In the genomic region with DNA sequence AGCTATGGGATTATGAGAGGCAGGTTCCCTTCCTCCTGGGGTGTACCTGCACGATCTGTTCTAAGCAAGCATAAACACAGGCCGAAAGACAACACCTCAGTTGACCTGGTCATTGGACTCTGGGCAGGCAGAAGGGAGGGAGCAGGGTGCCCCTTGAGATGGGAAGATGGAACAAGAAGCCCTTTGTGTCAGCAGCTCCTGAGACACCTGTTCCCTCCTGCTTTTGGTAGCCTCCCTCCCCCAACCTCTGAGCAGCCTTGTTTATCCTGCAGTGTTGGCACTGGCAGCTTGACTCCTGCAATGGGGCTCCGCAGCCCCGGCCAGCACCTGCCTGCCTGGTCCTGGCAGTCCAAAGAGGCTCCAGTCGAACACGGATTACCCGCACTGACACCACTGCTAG, we compare ENCODE assay signal across 15 mouse cellular contexts. TPM values are rescaled to one million over a fixed set of nuclear protein-coding genes. Genes with fewer than 3 reads are reported as not detected.
DNase-seq lines count a peak whose midpoint lies in the region; ATAC-seq and TF ChIP-seq lines count a peak whose summit lies in the region.
"Had no signal": no experiment of that assay in that cellular context is flagged by ENCODE, and none has a peak within 500 bp of the region (broad histone marks: within the 10 kb centered on the region; RNA-seq: fewer than 3 reads in every experiment).

No protein-coding gene starts in this region.

- H3K9ac ChIP-seq in midbrain, embryonic 13.5 days (replicated peaks) = 0 out of 2 replicates have a peak overlapping the region, but pooled peaks have one; percentile 8
- H3K9ac ChIP-seq in midbrain, embryonic 11.5 days (ENCODE audit: low read length) = no peak overlapping the region
- no peak overlapping the region for H3K9ac ChIP-seq in kidney, postnatal 0 days (ENCODE audit: low read depth, low read length)
- 0 out of 2 replicates have a peak overlapping the region, but pooled peaks have one; percentile 8 for H3K9ac ChIP-seq in stomach, postnatal 0 days (ENCODE audit: low read length)
- H3K9ac ChIP-seq in heart, embryonic 12.5 days = no peak overlapping the region
- H3K9ac ChIP-seq: embryonic facial prominence, embryonic 12.5 days had no signal

- 43% methylated on average over 7 of the region's 7 CpGs for WGBS in midbrain, embryonic 13.5 days
- 62% methylated on average over 7 of the region's 7 CpGs for WGBS in midbrain, embryonic 11.5 days
- WGBS in kidney, postnatal 0 days = 43% methylated on average over 7 of the region's 7 CpGs
- 39% methylated on average over 7 of the region's 7 CpGs for WGBS in stomach, postnatal 0 days
- WGBS in heart, embryonic 12.5 days = 67% methylated on average over 7 of the region's 7 CpGs

- no peaks in the 10 kb centered on the region for H3K27me3 ChIP-seq in midbrain, embryonic 13.5 days
- H3K27me3 ChIP-seq in midbrain, embryonic 11.5 days (ENCODE audit: control insufficient read depth, insufficient read depth, low read length) = no peaks in the 10 kb centered on the region
- no peaks in the 10 kb centered on the region for H3K27me3 ChIP-seq in kidney, postnatal 0 days (ENCODE audit: insufficient read depth, low read length)
- no peaks in the 10 kb centered on the region for H3K27me3 ChIP-seq in stomach, postnatal 0 days (ENCODE audit: control insufficient read depth, insufficient read depth, low read length)
- 0 out of 2 replicates have a peak, but pooled peaks cover 9% of the 10 kb centered on the region for H3K27me3 ChIP-seq in heart, embryonic 12.5 days (replicated peaks)
- H3K27me3 ChIP-seq: embryonic facial prominence, embryonic 12.5 days had no signal

- no peaks in the 10 kb centered on the region for H3K36me3 ChIP-seq in midbrain, embryonic 13.5 days
- H3K36me3 ChIP-seq in midbrain, embryonic 11.5 days (ENCODE audit: control insufficient read depth, insufficient read depth, low read length) = no peaks in the 10 kb centered on the region
- H3K36me3 ChIP-seq in kidney, postnatal 0 days (ENCODE audit: insufficient read depth, low read length) = no peaks in the 10 kb centered on the region
- no peaks in the 10 kb centered on the region for H3K36me3 ChIP-seq in stomach, postnatal 0 days (ENCODE audit: control insufficient read depth, insufficient read depth, low read length)
- H3K36me3 ChIP-seq in heart, embryonic 12.5 days = no peaks in the 10 kb centered on the region
- H3K36me3 ChIP-seq: embryonic facial prominence, embryonic 12.5 days had no signal

- no peak overlapping the region for H3K4me3 ChIP-seq in midbrain, embryonic 13.5 days (replicated peaks)
- no peak overlapping the region for H3K4me3 ChIP-seq in midbrain, embryonic 11.5 days (ENCODE audit: low read depth, low read length)
- H3K4me3 ChIP-seq in kidney, postnatal 0 days (replicated peaks; ENCODE audit: low read depth, low read length) = no peak overlapping the region
- no peak overlapping the region for H3K4me3 ChIP-seq in stomach, postnatal 0 days (ENCODE audit: low read depth, low read length)
- H3K4me3 ChIP-seq in heart, embryonic 12.5 days = no peak overlapping the region
- H3K4me3 ChIP-seq: embryonic facial prominence, embryonic 12.5 days had no signal

- no peak for TF ChIP-seq CTCF in kidney, postnatal 0 days (IDR thresholded peaks at IDR 0.05; ENCODE audit: low read depth)
- TF ChIP-seq CTCF in stomach, postnatal 0 days (IDR thresholded peaks at IDR 0.05; ENCODE audit: low read depth) = no peak

- H3K4me2 ChIP-seq in midbrain, embryonic 13.5 days (replicated peaks) = no peak overlapping the region
- no peak overlapping the region for H3K4me2 ChIP-seq in midbrain, embryonic 11.5 days
- H3K4me2 ChIP-seq in kidney, postnatal 0 days (ENCODE audit: low read length) = no peak overlapping the region
- peak overlapping the region; percentile 8; the same call in 1 of the 2 replicates for H3K4me2 ChIP-seq in stomach, postnatal 0 days (replicated peaks; ENCODE audit: low read depth)
- H3K4me2 ChIP-seq in heart, embryonic 12.5 days = no peak overlapping the region
- H3K4me2 ChIP-seq: embryonic facial prominence, embryonic 12.5 days had no signal

- DNase-seq in gastrocnemius, adult 18-20 months (ENCODE audit: low spot score) = peak; percentile 58
- DNase-seq in gastrocnemius, adult 8-10 months (ENCODE audit: low spot score in 2 of 2) = no peak
- DNase-seq in midbrain, embryonic 11.5 days (ENCODE audit: low spot score, missing footprints) = no peak
- peak; percentile 27 for DNase-seq in kidney, postnatal 0 days (ENCODE audit: low spot score)
- DNase-seq in stomach, postnatal 0 days (ENCODE audit: low spot score) = no peak
- no peak for DNase-seq in layer of hippocampus, postnatal 25 days (ENCODE audit: extremely low spot score in 1 of 2, low spot score in 1 of 2)
- DNase-seq: cerebellum, adult 9-11 months; lung, adult 18-20 months; right cerebral cortex, postnatal 25 days had no signal

- ATAC-seq in midbrain, embryonic 13.5 days = no peak
- ATAC-seq in midbrain, embryonic 11.5 days (ENCODE audit: low FRiP score) = no peak
- ATAC-seq in kidney, postnatal 0 days (replicated peaks; ENCODE audit: low FRiP score, low read depth) = peak; percentile 26; the same call in 1 of the 2 replicates
- ATAC-seq in stomach, postnatal 0 days (ENCODE audit: low FRiP score, low TSS enrichment) = no peak
- ATAC-seq in heart, embryonic 12.5 days (ENCODE audit: insufficient number of reproducible peaks, low FRiP score) = no peak
- ATAC-seq: forebrain, embryonic 14.5 days had no signal

- H3K4me1 ChIP-seq in midbrain, embryonic 13.5 days (replicated peaks) = peaks cover 71% of the 10 kb centered on the region
- peaks cover 58% of the 10 kb centered on the region for H3K4me1 ChIP-seq in midbrain, embryonic 11.5 days (ENCODE audit: control insufficient read depth, insufficient read depth, low read length)
- H3K4me1 ChIP-seq in kidney, postnatal 0 days (replicated peaks; ENCODE audit: insufficient read depth, low read length) = peaks cover 59% of the 10 kb centered on the region
- H3K4me1 ChIP-seq in stomach, postnatal 0 days (replicated peaks; ENCODE audit: control insufficient read depth, insufficient read depth) = peaks cover 17% of the 10 kb centered on the region
- peaks cover 35% of the 10 kb centered on the region for H3K4me1 ChIP-seq in heart, embryonic 12.5 days (replicated peaks)

- no peak for TF ChIP-seq EP300 in stomach, postnatal 0 days (optimal IDR thresholded peaks at IDR 0.05)

- no peaks in the 10 kb centered on the region for H3K9me3 ChIP-seq in midbrain, embryonic 13.5 days
- no peaks in the 10 kb centered on the region for H3K9me3 ChIP-seq in midbrain, embryonic 11.5 days (ENCODE audit: control insufficient read depth, low read length)
- no peaks in the 10 kb centered on the region for H3K9me3 ChIP-seq in kidney, postnatal 0 days (replicated peaks; ENCODE audit: low read length)
- no peaks in the 10 kb centered on the region for H3K9me3 ChIP-seq in stomach, postnatal 0 days (ENCODE audit: control insufficient read depth, low read length)
- no peaks in the 10 kb centered on the region for H3K9me3 ChIP-seq in heart, embryonic 12.5 days (replicated peaks)
- H3K9me3 ChIP-seq: embryonic facial prominence, embryonic 12.5 days had no signal

- no peak overlapping the region for H3K27ac ChIP-seq in midbrain, embryonic 13.5 days
- H3K27ac ChIP-seq in midbrain, embryonic 11.5 days (ENCODE audit: low read depth, low read length) = no peak overlapping the region
- peak overlapping the region; percentile 86 for H3K27ac ChIP-seq in kidney, postnatal 0 days
- peak overlapping the region; percentile 58 for H3K27ac ChIP-seq in stomach, postnatal 0 days (replicated peaks)
- H3K27ac ChIP-seq in heart, embryonic 12.5 days (ENCODE audit: poor library complexity, severe bottlenecking) = no peak overlapping the region
- H3K27ac ChIP-seq: embryonic facial prominence, embryonic 12.5 days had no signal

RNA-seq across cellular contexts. Expression of a gene that starts 9.1 kb away (rescaled TPM):
- total RNA-seq in gastrocnemius, adult 18-20 months (2021) = 10 to 100 TPM in 1 of 2 experiments, 1 to 10 TPM in 1; 6.2 to 11.5 TPM
- 1 to 10 TPM; 4.0 to 8.7 (median 6.7) TPM for total RNA-seq in gastrocnemius, adult 8-10 months (2022)
- polyA plus RNA-seq in midbrain, embryonic 13.5 days (2015; fragmentation: Nextera tagmentation; extraction: Ambion mirVana) = 12.5 and 13.9 TPM in 2 replicates
- polyA plus RNA-seq in midbrain, embryonic 11.5 days (2014; fragmentation: Nextera tagmentation; extraction: Ambion mirVana) = 22.3 and 23.9 TPM in 2 replicates
- polyA plus RNA-seq in kidney, postnatal 0 days (2015; fragmentation: Nextera tagmentation; extraction: Ambion mirVana) = 12.0 and 13.7 TPM in 2 replicates
- 3.7 and 5.0 TPM in 2 replicates for polyA plus RNA-seq in stomach, postnatal 0 days (2015; fragmentation: Nextera tagmentation; extraction: Ambion mirVana)
- polyA plus RNA-seq in heart, embryonic 12.5 days (2016; fragmentation: Nextera tagmentation; extraction: Ambion mirVana) = 6.6 and 6.8 TPM in 2 replicates
- 1 to 10 TPM; 7.4 to 9.6 TPM for total RNA-seq in layer of hippocampus, postnatal 25 days (2021)
- total RNA-seq: MEL had no signal

RNA-seq across cellular contexts. Expression of a gene that starts 51.7 kb away (rescaled TPM):
- total RNA-seq in gastrocnemius, adult 18-20 months (2021) = under 1 TPM; 0.17 to 0.34 TPM
- total RNA-seq in gastrocnemius, adult 8-10 months (2022) = under 1 TPM in 3 of 4 experiments, not detected in 1; 0.15 to 0.64 (median 0.40) TPM
- 7.3 and 7.6 TPM in 2 replicates for polyA plus RNA-seq in midbrain, embryonic 13.5 days (2015; fragmentation: Nextera tagmentation; extraction: Ambion mirVana)
- polyA plus RNA-seq in midbrain, embryonic 11.5 days (2014; fragmentation: Nextera tagmentation; extraction: Ambion mirVana) = 2.1 and 2.5 TPM in 2 replicates
- 4.4 and 5.1 TPM in 2 replicates for polyA plus RNA-seq in kidney, postnatal 0 days (2015; fragmentation: Nextera tagmentation; extraction: Ambion mirVana)
- polyA plus RNA-seq in stomach, postnatal 0 days (2015; fragmentation: Nextera tagmentation; extraction: Ambion mirVana) = 2.8 and 4.2 TPM in 2 replicates
- 1.7 and 2.1 TPM in 2 replicates for polyA plus RNA-seq in heart, embryonic 12.5 days (2016; fragmentation: Nextera tagmentation; extraction: Ambion mirVana)
- 1 to 10 TPM; 1.8 to 2.7 TPM for total RNA-seq in layer of hippocampus, postnatal 25 days (2021)
- total RNA-seq: neutrophil, adult 5-6 weeks had no signal

Comparison
In these comparisons a context has a peak if more than half of its experiments do, and no peak if none do; other contexts are left out.
1. DNase-seq: peak in gastrocnemius, adult 18-20 months (single experiment) and kidney, postnatal 0 days (single experiment); none in gastrocnemius, adult 8-10 months (0 of 2), midbrain, embryonic 11.5 days (single experiment), stomach, postnatal 0 days (single experiment) and layer of hippocampus, postnatal 25 days (0 of 2).
2. H3K9ac ChIP-seq: peak in midbrain, embryonic 13.5 days (single experiment) and stomach, postnatal 0 days (single experiment); none in midbrain, embryonic 11.5 days (single experiment), kidney, postnatal 0 days (single experiment) and heart, embryonic 12.5 days (single experiment).
3. H3K27ac ChIP-seq: peak in kidney, postnatal 0 days (single experiment) and stomach, postnatal 0 days (single experiment); none in midbrain, embryonic 13.5 days (single experiment), midbrain, embryonic 11.5 days (single experiment) and heart, embryonic 12.5 days (single experiment).